Mouse (Mus musculus) lung, embryonic 15.5 days (tissue): ENCODE measurements around the gene Cybc1. TPM values are rescaled to one million over a fixed set of nuclear protein-coding genes. Genes with fewer than 3 reads are reported as not detected.

ENCODE experiments used
- ATAC-seq: fragments of 200-750 bp; cut with Nextera tagmentation; 2 replicates; pipeline ENCODE4 v1.8.0; 2017; ENCODE audit warnings: moderate number of reproducible peaks, borderline replicate concordance; ENCODE audit not compliant: low FRiP score, low TSS enrichment; ENCODE audit errors: extremely low read depth
- H3K27ac ChIP-seq: fragments of 300-500 bp; sonication (generic); 2 replicates; pipeline ENCODE4 v1.5.1; 2015; ENCODE audit warnings: moderate library complexity, mild to moderate bottlenecking, inconsistent platforms
- H3K27me3 ChIP-seq: fragments of 300-500 bp; sonication (generic); 2 replicates; pipeline ENCODE4 v1.6.1; 2015; ENCODE audit warnings: inconsistent platforms
- H3K36me3 ChIP-seq: fragments of 300-500 bp; sonication (generic); 2 replicates; pipeline ENCODE4 v1.6.1; 2015; ENCODE audit warnings: inconsistent platforms
- H3K4me1 ChIP-seq: fragments of 300-500 bp; sonication (generic); 2 replicates; pipeline ENCODE4 v1.6.1; 2015; ENCODE audit warnings: inconsistent platforms
- H3K4me2 ChIP-seq: fragments of 300-500 bp; sonication (generic); 2 replicates; pipeline ENCODE4 v1.6.1; 2015; ENCODE audit warnings: inconsistent platforms, mild to moderate bottlenecking, moderate library complexity
- H3K4me3 ChIP-seq: fragments of 300-500 bp; sonication (generic); 2 replicates; pipeline ENCODE4 v1.5.1; 2015; ENCODE audit warnings: mild to moderate bottlenecking, inconsistent platforms
- H3K9ac ChIP-seq: fragments of 300-500 bp; sonication (generic); 2 replicates; pipeline ENCODE4 v1.6.1; 2015; ENCODE audit warnings: inconsistent platforms
- H3K9me3 ChIP-seq: fragments of 300-500 bp; sonication (generic); 2 replicates; pipeline ENCODE4 v1.6.1; 2016; ENCODE audit warnings: inconsistent platforms
- WGBS: fragments of 180-500 bp; shearing (Covaris S2); methylation state at CpG from one replicate; pipeline ENCODE4 v1.1.7; 2015; 5-methylcytosine and 5-hydroxymethylcytosine counted together
- polyA plus RNA-seq: library from polyadenylated mRNA; unstranded; fragments of >200 nt; fragmentation: Nextera tagmentation; extraction: Ambion mirVana; gene quantifications from 2 replicates; pipeline ENCODE4 v1.2.1, GENCODE M21; 2015

Gene Cybc1
- polyA plus RNA-seq, 1 experiment from 2014 or later: 35.2 TPM

- Histone ChIP-seq H3K36me3 (peaks cover 10% of the 10 kb centered on the region; the same call in 1 of the 2 replicates), H3K4me2 (peak overlapping the region; percentile 81), H3K27ac (no peak overlapping the region), H3K9ac (0 out of 2 replicates have a peak overlapping the region, but pooled peaks have one; percentile 72), H3K4me3 (peak overlapping the region; percentile 85), H3K9me3 (no peaks in the 10 kb centered on the region), H3K27me3 (no peaks in the 10 kb centered on the region), H3K4me1 (peaks cover 36% of the 10 kb centered on the region)
- 1% methylated on average over 5 of the region's 5 CpGs for WGBS
- ATAC-seq: no peak
Measured at GRCm38 (mm10) chr11:121203859-121204160, 25.3 kb downstream of the Cybc1 start.

DNA sequence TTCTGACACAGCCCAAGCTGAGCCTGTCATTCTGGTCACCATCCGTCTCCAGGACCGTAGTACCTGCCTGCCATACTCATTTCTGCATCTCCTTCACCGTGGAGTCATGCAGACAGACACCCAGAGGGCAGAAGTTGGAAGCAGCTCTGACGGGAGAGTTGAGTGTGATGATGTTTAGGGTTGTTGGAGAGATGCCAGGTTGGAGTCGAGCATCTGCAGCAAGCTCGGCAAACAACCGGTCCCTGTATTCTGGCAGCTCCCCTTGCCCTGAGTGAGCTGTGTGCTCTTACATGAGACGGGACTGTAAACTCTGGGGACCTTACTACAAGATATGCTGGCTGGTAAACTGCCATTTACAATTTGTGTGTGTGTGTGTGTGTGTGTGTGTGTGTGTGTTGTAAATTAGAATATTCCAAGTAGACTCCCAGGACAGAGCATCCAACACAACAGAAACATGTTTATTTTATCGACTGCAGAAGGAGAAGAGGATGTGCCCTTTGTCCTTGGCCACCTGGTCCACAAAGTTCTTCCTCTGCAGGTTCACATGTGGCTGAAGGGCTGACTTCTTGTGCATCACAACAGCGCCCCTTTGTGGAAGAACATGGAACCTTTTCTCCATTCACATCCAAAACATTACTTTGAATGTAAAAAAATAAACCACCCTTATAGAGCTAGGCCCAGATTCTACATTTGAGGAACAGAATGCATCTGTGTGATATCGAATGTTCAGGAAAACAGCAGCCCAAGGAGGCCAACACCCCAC lies 27.5 kb downstream of the Cybc1 start:
- Histone ChIP-seq H3K9ac (no peak overlapping the region), H3K4me3 (no peak overlapping the region), H3K27ac (0 out of 2 replicates have a peak overlapping the region, but pooled peaks have one; percentile 5), H3K27me3 (no peaks in the 10 kb centered on the region), H3K4me1 (peaks cover 45% of the 10 kb centered on the region), H3K9me3 (no peaks in the 10 kb centered on the region), H3K36me3 (no peaks in the 10 kb centered on the region), H3K4me2 (no peak overlapping the region)
- ATAC-seq: no peak
- 27% methylated on average over 11 of the region's 11 CpGs for WGBS

GRCm38 (mm10) chr11:121200781-121201180 lies 28.3 kb downstream of the Cybc1 start:
- Histone ChIP-seq H3K9me3 (no peaks in the 10 kb centered on the region), H3K4me3 (no peak overlapping the region), H3K36me3 (no peaks in the 10 kb centered on the region), H3K4me2 (no peak overlapping the region), H3K27me3 (no peaks in the 10 kb centered on the region), H3K27ac (peak overlapping the region; percentile 19; the same call in 1 of the 2 replicates), H3K4me1 (peaks cover 45% of the 10 kb centered on the region), H3K9ac (no peak overlapping the region)
- ATAC-seq: no peak
- 77% methylated on average over 6 of the region's 6 CpGs for WGBS

DNA sequence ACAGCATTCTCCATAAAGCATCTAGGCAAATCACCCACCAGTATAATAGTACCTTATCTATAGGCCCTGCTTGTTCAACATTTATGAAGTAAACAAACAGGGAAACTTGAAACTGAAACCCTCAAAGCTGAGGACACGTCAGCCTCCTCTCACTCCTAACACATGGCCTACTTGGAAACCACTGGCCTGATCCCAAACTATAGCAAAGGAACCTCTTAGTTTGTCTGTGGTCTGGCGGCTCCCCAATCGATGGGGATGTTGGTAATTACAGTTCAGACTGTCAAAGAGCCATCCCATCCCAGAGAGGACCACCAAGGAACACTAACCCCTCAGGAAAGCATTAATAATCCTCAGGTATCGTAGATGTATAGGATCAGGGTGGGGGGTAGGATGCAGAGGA lies 29.3 kb downstream of the Cybc1 start:
- no peaks in the 10 kb centered on the region for H3K9me3 ChIP-seq
- H3K27me3 ChIP-seq: no peaks in the 10 kb centered on the region
- H3K4me2 ChIP-seq: no peak overlapping the region
- H3K4me3 ChIP-seq: no peak overlapping the region
- H3K27ac ChIP-seq: peak overlapping the region; percentile 57
- no peak overlapping the region for H3K9ac ChIP-seq
- H3K4me1 ChIP-seq: peaks cover 45% of the 10 kb centered on the region
- ATAC-seq: no peak
- no peaks in the 10 kb centered on the region for H3K36me3 ChIP-seq
- 56% methylated on average over 4 of the region's 4 CpGs for WGBS

GRCm38 (mm10) chr11:121198622-121199021 lies 30.5 kb downstream of the Cybc1 start:
- Histone ChIP-seq H3K4me1 (peaks cover 40% of the 10 kb centered on the region), H3K4me2 (no peak overlapping the region), H3K27me3 (no peaks in the 10 kb centered on the region), H3K4me3 (no peak overlapping the region), H3K9me3 (no peaks in the 10 kb centered on the region), H3K36me3 (no peaks in the 10 kb centered on the region), H3K9ac (no peak overlapping the region), H3K27ac (peak overlapping the region; percentile 47)
- ATAC-seq: peak; percentile 72
- 7% methylated on average over 2 of the region's 2 CpGs for WGBS

- no peaks in the 10 kb centered on the region for H3K27me3 ChIP-seq
- no peak for ATAC-seq
- H3K9ac ChIP-seq: no peak overlapping the region
- peaks cover 7% of the 10 kb centered on the region; the same call in 1 of the 2 replicates for H3K4me1 ChIP-seq
- no peak overlapping the region for H3K4me3 ChIP-seq
- no peak overlapping the region for H3K27ac ChIP-seq
- H3K36me3 ChIP-seq: no peaks in the 10 kb centered on the region
- no peak overlapping the region for H3K4me2 ChIP-seq
- no peaks in the 10 kb centered on the region for H3K9me3 ChIP-seq
- 76% methylated on average over 3 of the region's 3 CpGs for WGBS
Measured at GRCm38 (mm10) chr11:121193415-121193814, 35.7 kb downstream of the Cybc1 start.

DNA sequence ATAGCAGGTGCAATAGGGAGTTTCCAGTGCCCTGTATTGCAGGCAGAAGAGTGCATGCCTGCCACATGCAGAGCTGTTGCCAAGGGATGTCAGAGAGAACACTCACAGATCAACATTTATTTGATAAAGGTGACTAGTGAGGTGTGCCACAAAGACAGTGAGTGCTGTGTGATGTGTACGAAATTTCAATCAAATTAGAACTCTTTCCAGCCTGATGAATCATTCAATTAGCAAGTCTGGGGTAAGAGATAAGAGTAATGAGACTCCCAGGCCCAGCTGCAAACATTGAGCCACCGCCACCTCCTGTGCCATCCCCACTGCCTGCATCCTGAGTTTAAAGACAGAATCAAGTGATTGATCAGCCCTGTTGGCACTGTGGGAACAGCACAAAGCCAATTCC lies 36.4 kb downstream of the Cybc1 start:
- H3K4me1 ChIP-seq: peaks cover under 1% of the 10 kb centered on the region; the same call in 1 of the 2 replicates
- H3K36me3 ChIP-seq: no peaks in the 10 kb centered on the region
- H3K9me3 ChIP-seq: no peaks in the 10 kb centered on the region
- no peak overlapping the region for H3K4me3 ChIP-seq
- no peaks in the 10 kb centered on the region for H3K27me3 ChIP-seq
- WGBS: 54% methylated on average over 2 of the region's 2 CpGs
- H3K27ac ChIP-seq: no peak overlapping the region
- no peak overlapping the region for H3K4me2 ChIP-seq
- no peak overlapping the region for H3K9ac ChIP-seq
- ATAC-seq: no peak

DNA sequence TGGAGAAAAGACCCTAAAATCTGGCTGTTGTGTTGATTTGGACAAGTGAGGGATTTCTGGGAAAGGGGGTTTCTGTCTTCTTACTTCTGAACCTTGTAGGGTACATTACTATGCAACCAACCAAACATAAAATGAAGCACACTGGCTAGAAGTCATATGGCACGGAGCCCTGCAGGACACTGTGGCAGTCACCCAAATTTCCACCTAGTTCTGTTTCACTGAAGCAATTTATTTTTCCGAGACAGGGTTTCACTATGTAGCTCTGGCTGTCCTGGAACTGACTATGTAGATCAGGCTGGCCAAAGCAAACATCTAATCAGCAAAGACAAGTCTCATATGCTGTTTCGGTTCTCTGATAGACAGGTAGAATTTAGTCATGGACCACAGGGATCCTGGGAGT lies 39.4 kb downstream of the Cybc1 start:
- 80% methylated on average over 3 of the region's 3 CpGs for WGBS
- H3K9ac ChIP-seq: no peak overlapping the region
- H3K4me3 ChIP-seq: no peak overlapping the region
- H3K27ac ChIP-seq: no peak overlapping the region
- H3K4me1 ChIP-seq: no peaks in the 10 kb centered on the region
- H3K4me2 ChIP-seq: no peak overlapping the region
- no peaks in the 10 kb centered on the region for H3K9me3 ChIP-seq
- ATAC-seq: no peak
- no peaks in the 10 kb centered on the region for H3K36me3 ChIP-seq
- no peaks in the 10 kb centered on the region for H3K27me3 ChIP-seq

DNA sequence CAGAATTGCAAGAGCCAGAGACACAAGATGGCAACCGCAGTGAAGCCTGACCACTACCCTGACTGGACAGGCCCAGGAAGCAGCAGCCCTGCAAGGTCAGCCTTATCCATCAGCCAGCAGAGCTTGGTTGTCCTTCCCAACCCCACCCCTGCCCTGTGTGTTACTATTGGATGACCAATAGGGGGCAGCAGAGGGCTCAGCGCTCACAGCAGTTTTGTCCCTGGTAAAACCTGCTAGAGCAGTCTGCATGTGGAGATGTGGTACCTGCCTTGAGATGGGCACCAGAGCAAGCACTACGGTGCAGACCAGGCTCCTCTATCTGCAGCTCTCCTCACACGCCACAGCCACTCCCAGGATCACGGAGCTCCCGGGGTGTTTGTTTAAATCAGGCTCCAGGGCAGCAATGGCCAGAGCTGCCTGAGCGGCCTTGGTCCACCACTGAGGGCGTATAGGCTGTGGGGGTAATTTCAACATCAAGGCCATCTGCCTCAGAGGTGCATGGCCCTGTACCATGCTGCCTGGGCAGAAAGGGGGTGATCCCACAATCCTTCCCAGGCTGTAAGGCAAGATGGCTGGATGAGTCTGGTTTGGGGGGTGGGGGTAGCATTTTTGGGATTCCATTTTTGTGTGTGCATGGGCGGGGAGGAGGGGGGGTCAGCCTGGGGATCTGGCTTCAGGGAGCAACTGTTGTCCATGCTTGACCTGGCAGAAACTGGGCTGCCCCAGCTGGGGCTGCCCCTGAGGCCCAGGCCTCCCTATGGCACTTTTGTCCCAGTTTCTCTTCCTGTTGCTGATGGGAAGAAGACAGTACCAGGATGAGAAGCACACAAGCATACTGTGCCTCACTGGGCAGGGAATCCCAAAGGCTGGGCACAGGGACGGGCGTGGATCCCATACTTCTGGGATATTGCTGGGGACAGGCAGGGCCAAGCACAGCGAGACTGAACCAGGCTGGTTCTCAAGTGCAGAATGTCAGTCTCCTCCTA lies 52.5 kb downstream of the Cybc1 start:
- Histone ChIP-seq H3K9me3 (no peaks in the 10 kb centered on the region), H3K4me2 (no peak overlapping the region), H3K27ac (no peak overlapping the region), H3K27me3 (no peaks in the 10 kb centered on the region), H3K36me3 (no peaks in the 10 kb centered on the region), H3K4me3 (no peak overlapping the region), H3K4me1 (peaks cover 3% of the 10 kb centered on the region; the same call in 1 of the 2 replicates), H3K9ac (no peak overlapping the region)
- 48% methylated on average over 12 of the region's 12 CpGs for WGBS
- peak; percentile 44 for ATAC-seq

DNA sequence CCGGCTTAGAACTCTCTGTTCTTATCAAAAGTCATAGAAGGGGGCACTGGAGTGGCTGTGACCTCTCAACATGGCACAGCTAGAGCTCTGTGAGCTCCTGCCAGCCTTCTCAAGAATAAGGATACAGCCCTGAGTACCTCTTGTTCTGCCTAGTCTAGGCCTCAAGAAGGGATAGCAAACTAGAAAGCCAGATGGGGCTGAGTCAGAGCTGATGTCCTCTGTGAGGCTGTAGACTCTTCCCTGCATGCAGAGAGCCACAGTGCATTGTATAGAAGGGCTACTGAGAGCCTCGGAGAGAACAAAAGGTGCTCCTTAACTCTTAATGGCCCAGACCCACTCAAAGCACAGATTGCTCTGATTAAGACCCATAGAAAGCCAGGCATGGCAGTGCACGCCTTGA lies 54.9 kb downstream of the Cybc1 start:
- no peaks in the 10 kb centered on the region for H3K27me3 ChIP-seq
- 49% methylated on average over 3 of the region's 3 CpGs for WGBS
- no peak overlapping the region for H3K4me3 ChIP-seq
- no peak overlapping the region for H3K9ac ChIP-seq
- no peak for ATAC-seq
- H3K4me2 ChIP-seq: no peak overlapping the region
- no peaks in the 10 kb centered on the region for H3K36me3 ChIP-seq
- peaks cover 3% of the 10 kb centered on the region; the same call in 1 of the 2 replicates for H3K4me1 ChIP-seq
- H3K9me3 ChIP-seq: no peaks in the 10 kb centered on the region
- no peak overlapping the region for H3K27ac ChIP-seq

DNA sequence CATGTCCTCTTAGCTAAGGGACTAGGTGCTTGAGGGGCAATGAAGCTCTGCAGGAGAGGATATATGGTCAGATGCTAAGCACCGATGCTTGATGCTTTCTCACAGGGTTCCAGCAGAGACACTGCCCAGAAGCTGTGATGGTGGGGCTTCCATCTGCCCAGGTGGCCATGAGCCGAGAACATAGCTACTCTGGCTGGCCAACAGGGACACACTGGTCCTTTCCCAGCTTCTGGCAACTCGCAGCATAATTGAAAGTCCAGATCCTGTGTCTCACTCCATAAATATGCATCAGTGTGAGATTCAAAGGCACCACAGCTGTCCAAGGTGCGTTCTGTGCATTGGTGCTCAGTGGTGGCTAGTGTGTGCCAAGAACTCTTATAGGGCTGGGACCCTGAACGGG lies 55.9 kb downstream of the Cybc1 start:
- Histone ChIP-seq H3K36me3 (no peaks in the 10 kb centered on the region), H3K4me1 (peaks cover 3% of the 10 kb centered on the region; the same call in 1 of the 2 replicates), H3K4me2 (no peak overlapping the region), H3K27ac (no peak overlapping the region), H3K27me3 (no peaks in the 10 kb centered on the region), H3K4me3 (no peak overlapping the region), H3K9ac (no peak overlapping the region), H3K9me3 (no peaks in the 10 kb centered on the region)
- 71% methylated on average over 5 of the region's 5 CpGs for WGBS
- no peak for ATAC-seq
